Mouse (Mus musculus) heart, adult 2 months (tissue): ENCODE measurements around the gene Zfp566. TPM values are rescaled to one million over a fixed set of nuclear protein-coding genes. Genes with fewer than 3 reads are reported as not detected.
A peak's percentile ranks its signal among the peaks of the same experiment; 100 is the strongest.

Experiments
- DNase-seq, 2 experiments: peaks; one replicate each; pipeline ENCODE4 v3.0.0; 2021
- H3K27ac ChIP-seq: fragments of 200-600 bp; 2 replicates; pipeline ENCODE4 v1.8.1; 2022
- H3K27me3 ChIP-seq: fragments of 200-500 bp; 2 replicates; pipeline ENCODE4 v1.6.1; 2012; ENCODE audit warnings: mild to moderate bottlenecking, low read length, inconsistent platforms, mixed read lengths; ENCODE audit not compliant: control insufficient read depth, insufficient read depth
- H3K36me3 ChIP-seq: fragments of 200-500 bp; 2 replicates; pipeline ENCODE4 v1.6.1; 2012; ENCODE audit warnings: low read length, inconsistent platforms; ENCODE audit not compliant: control insufficient read depth, insufficient read depth
- H3K4me1 ChIP-seq: fragments of 200-500 bp; 2 replicates; pipeline ENCODE4 v1.6.1; 2011; ENCODE audit warnings: low read length; ENCODE audit not compliant: control insufficient read depth, insufficient read depth
- H3K4me3 ChIP-seq: fragments of 200-600 bp; 2 replicates; pipeline ENCODE4 v1.8.1; 2022
- H3K79me2 ChIP-seq: fragments of 200-500 bp; replicated peaks from 2 replicates; pipeline ENCODE4 v1.6.1; 2012; ENCODE audit warnings: mild to moderate bottlenecking, inconsistent platforms, low read length, moderate library complexity, mixed read lengths; ENCODE audit not compliant: control insufficient read depth, insufficient read depth
- H3K9ac ChIP-seq: fragments of 200-500 bp; 2 replicates; pipeline ENCODE4 v1.6.1; 2012; ENCODE audit warnings: low read depth, mild to moderate bottlenecking, control low read depth, inconsistent platforms, low read length, mixed read lengths
- CTCF ChIP-seq: fragments of 200-600 bp; IDR thresholded peaks from 2 replicates; pipeline ENCODE4 v1.8.1; 2022; ENCODE audit warnings: antibody characterized with exemption, mild to moderate bottlenecking, moderate library complexity
- EP300 ChIP-seq: fragments of 200-500 bp; IDR thresholded peaks from 2 replicates; pipeline ENCODE4 v1.6.1; 2011; ENCODE audit warnings: low read depth, low read length, control low read depth; ENCODE audit not compliant: insufficient read depth
- POLR2A ChIP-seq: fragments of 200-500 bp; IDR thresholded peaks from 2 replicates; pipeline ENCODE4 v1.6.1; 2011; ENCODE audit warnings: mild to moderate bottlenecking, low read depth, low read length, control low read depth; ENCODE audit not compliant: insufficient read depth
- WGBS: fragments of 180-500 bp; shearing (Covaris S2); methylation state at CpG from one replicate; pipeline ENCODE4 v1.1.7; 2018; 5-methylcytosine and 5-hydroxymethylcytosine counted together
- intact Hi-C: fragments of 180-260 bp; cut with DNase I; formaldehyde crosslinking; loops from one replicate; pipeline ENCODE4 v1.15.1; 2025
- polyA plus RNA-seq: library from polyadenylated mRNA; depleted of rRNA; stranded (reverse); fragments of >200 nt; gene quantifications from 2 replicates; pipeline ENCODE4 v1.2.3, GENCODE M21; 2012
- total RNA-seq, 2 experiments: library from RNA; stranded (reverse); gene quantifications; 2 replicates each; pipeline ENCODE4 v1.2.3; 2021

Gene Zfp566
- total and polyA plus RNA-seq, 3 experiments = 1.4 to 2.0 (median 1.7) TPM

GRCm38 (mm10) chr7:30094646-30095429 is 4.5 kb upstream of the Zfp566 start, which contains the start of gene Zfp260:
Gene Zfp260, plus strand, starts transcription at chr7:30094777.
- TF ChIP-seq CTCF (peak; percentile 45), EP300 (peak; percentile 42; the same call in 1 of the 2 replicates), POLR2A (peak; percentile 90)
- H3K79me2 ChIP-seq = peaks cover 2% of the 10 kb centered on the region; the same call in 1 of the 2 replicates
- intact Hi-C loops = loop anchor here (1.0 to 5.0 kb wide), 2 partner anchors 75 to 188 kb away; partner anchors contain the start of genes Zfp27 and Zfp383
- H3K4me3 ChIP-seq = peak within 1 kb of the TSS; percentile 63
- no peaks in the 10 kb centered on the region for H3K27me3 ChIP-seq
- peak within 1 kb of the TSS; percentile 81 for H3K9ac ChIP-seq
- under 1% methylated on average over 26 of the region's 26 CpGs for WGBS
- H3K36me3 ChIP-seq = peaks cover 1% of the 10 kb centered on the region
- peak; percentile 90 to 93 for DNase-seq
- H3K4me1 ChIP-seq = peaks cover 3% of the 10 kb centered on the region
- peak within 1 kb of the TSS; percentile 96 for H3K27ac ChIP-seq

GRCm38 (mm10) chr7:30093918-30094415 is 3.6 kb upstream of the Zfp566 start:
- Histone ChIP-seq H3K79me2 (peaks cover 2% of the 10 kb centered on the region; the same call in 1 of the 2 replicates), H3K4me3 (peak overlapping the region; percentile 63; the same call in 1 of the 2 replicates), H3K27ac (peak overlapping the region; percentile 96), H3K36me3 (no peaks in the 10 kb centered on the region), H3K9ac (no peak overlapping the region), H3K4me1 (peaks cover 5% of the 10 kb centered on the region), H3K27me3 (no peaks in the 10 kb centered on the region)
- TF ChIP-seq CTCF (no peak), EP300 (no peak), POLR2A (no peak)
- 73% methylated on average over 6 of the region's 6 CpGs for WGBS
- no peak for DNase-seq
- intact Hi-C loops = loop anchor here (5.0 kb wide), 1 partner anchor 187 kb away; the partner anchor contains the start of genes Zfp27 and Zfp383

DNA sequence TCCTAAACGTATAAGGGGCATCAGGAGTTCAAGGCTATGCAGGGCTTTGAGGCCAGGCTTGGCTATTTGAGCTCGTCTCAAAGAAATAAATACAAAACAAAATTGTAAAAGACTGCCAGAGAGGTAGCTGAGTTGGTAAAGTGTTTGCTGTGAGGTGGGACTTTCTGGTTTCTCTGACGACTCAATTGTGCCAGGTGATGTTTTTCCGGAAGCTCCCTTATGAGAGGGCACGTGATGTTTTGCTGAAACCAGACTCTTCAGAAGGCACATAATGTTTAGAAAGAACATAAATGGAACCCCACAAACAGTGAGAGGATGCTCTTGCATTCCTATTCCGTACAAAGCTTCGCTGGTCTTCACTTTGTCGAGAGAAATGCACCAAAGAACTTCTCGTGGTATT is 2.3 kb upstream of the Zfp566 start:
- 81% methylated on average over 9 of the region's 9 CpGs for WGBS
- Histone ChIP-seq H3K27ac (no peak overlapping the region), H3K4me3 (no peak overlapping the region), H3K9ac (no peak overlapping the region), H3K79me2 (no peaks in the 10 kb centered on the region; the same call in 1 of the 2 replicates), H3K27me3 (no peaks in the 10 kb centered on the region), H3K36me3 (no peaks in the 10 kb centered on the region), H3K4me1 (peaks cover 5% of the 10 kb centered on the region)
- intact Hi-C loops = loop anchor here (5.0 kb wide), 1 partner anchor 185 kb away; the partner anchor contains the start of genes Zfp27 and Zfp383
- DNase-seq = no peak
- TF ChIP-seq POLR2A (no peak), CTCF (no peak), EP300 (no peak)

DNA sequence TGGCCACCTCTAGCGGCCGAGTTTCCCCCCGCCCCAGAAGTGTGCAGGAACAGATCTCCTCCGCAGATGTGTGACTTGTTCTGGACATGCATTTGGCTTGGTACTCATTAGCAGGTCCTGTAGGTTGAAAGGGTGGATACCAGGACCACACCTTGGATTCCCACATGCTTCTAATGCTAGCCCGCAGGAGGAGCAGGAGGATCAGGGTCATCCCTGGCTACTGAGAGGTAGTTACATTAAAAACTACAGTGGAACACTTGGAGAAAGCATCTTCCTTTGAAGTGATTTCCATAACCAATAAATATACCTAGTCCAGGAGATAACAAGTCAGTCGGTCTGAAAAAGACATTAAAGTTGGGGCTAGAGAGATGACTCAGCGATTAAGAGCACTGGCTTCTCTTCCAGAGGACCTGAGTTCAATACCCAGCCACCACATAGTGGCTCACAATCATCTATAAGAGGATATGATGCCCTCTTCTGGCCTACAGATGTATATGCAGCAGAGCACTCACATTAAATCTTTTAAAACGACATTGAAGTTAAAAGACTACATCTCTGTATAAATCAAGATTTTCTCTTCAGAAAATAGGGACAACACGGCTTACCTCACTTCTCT is 751 bp upstream of the Zfp566 start:
- Histone ChIP-seq H3K79me2 (no peaks in the 10 kb centered on the region; the same call in 1 of the 2 replicates), H3K4me1 (peaks cover 4% of the 10 kb centered on the region), H3K9ac (peak overlapping the region; percentile 44), H3K27me3 (no peaks in the 10 kb centered on the region), H3K36me3 (no peaks in the 10 kb centered on the region), H3K4me3 (peak overlapping the region; percentile 86), H3K27ac (peak overlapping the region; percentile 73)
- TF ChIP-seq EP300 (no peak), CTCF (peak; percentile 71), POLR2A (no peak)
- no peak for DNase-seq
- WGBS = 5% methylated on average over 9 of the region's 9 CpGs
- intact Hi-C loops = loop anchor here (2.0 to 5.0 kb wide), 2 partner anchors 40 to 184 kb away; partner anchors contain the start of genes Zfp14, Zfp27 and Zfp383

DNA sequence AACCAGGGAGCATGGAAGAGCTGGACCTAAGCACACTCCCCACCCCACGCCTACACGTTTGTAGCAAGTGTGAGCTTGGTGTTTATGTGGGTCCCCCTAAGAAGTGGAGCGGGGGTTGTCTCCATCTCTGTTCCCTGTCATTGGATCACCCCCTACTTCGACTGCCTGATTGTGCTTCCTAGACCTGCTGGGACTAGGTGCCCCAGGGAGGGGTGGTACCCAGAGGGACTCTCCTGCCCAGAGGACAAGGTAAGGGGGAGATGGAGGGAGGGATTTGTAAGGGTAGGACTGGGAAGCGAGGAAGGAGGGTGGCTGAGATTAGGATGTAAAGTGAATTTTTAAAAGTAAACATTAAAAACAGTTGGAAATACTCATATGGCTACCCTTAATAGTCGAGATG is 922 bp downstream of the Zfp566 start:
- H3K9ac ChIP-seq = no peak overlapping the region; the same call in 1 of the 2 replicates
- TF ChIP-seq EP300 (no peak), POLR2A (no peak), CTCF (no peak)
- intact Hi-C loops = loop anchor here (2.0 to 5.0 kb wide), 2 partner anchors 17 to 33 kb away; partner anchors contain the start of genes Zfp382 and Zfp82

More for the DNA sequence above, 922 bp downstream of the Zfp566 start:
- H3K4me3 ChIP-seq = peak overlapping the region; percentile 86
- H3K27ac ChIP-seq = no peak overlapping the region
- 34% methylated on average over 6 of the region's 6 CpGs for WGBS
- H3K79me2 ChIP-seq = no peaks in the 10 kb centered on the region
- H3K36me3 ChIP-seq = no peaks in the 10 kb centered on the region
- peaks cover 3% of the 10 kb centered on the region for H3K4me1 ChIP-seq
- no peaks in the 10 kb centered on the region for H3K27me3 ChIP-seq
- DNase-seq = no peak
